Mouse (Mus musculus) lung, embryonic 15.5 days (tissue): ENCODE data around the gene Rps3. TPM values are rescaled to one million over a fixed set of nuclear protein-coding genes. Genes with fewer than 3 reads are reported as not detected.

Experiments used
- ATAC-seq: fragments of 200-750 bp; cut with Nextera tagmentation; 2 replicates; pipeline ENCODE4 v1.8.0; 2017; ENCODE audit warnings: moderate number of reproducible peaks, borderline replicate concordance; ENCODE audit not compliant: low FRiP score, low TSS enrichment; ENCODE audit errors: extremely low read depth
- H3K27ac ChIP-seq: fragments of 300-500 bp; sonication (generic); 2 replicates; pipeline ENCODE4 v1.5.1; 2015; ENCODE audit warnings: moderate library complexity, mild to moderate bottlenecking, inconsistent platforms
- H3K27me3 ChIP-seq: fragments of 300-500 bp; sonication (generic); 2 replicates; pipeline ENCODE4 v1.6.1; 2015; ENCODE audit warnings: inconsistent platforms
- H3K36me3 ChIP-seq: fragments of 300-500 bp; sonication (generic); 2 replicates; pipeline ENCODE4 v1.6.1; 2015; ENCODE audit warnings: inconsistent platforms
- H3K4me1 ChIP-seq: fragments of 300-500 bp; sonication (generic); 2 replicates; pipeline ENCODE4 v1.6.1; 2015; ENCODE audit warnings: inconsistent platforms
- H3K4me2 ChIP-seq: fragments of 300-500 bp; sonication (generic); 2 replicates; pipeline ENCODE4 v1.6.1; 2015; ENCODE audit warnings: inconsistent platforms, mild to moderate bottlenecking, moderate library complexity
- H3K4me3 ChIP-seq: fragments of 300-500 bp; sonication (generic); 2 replicates; pipeline ENCODE4 v1.5.1; 2015; ENCODE audit warnings: mild to moderate bottlenecking, inconsistent platforms
- H3K9ac ChIP-seq: fragments of 300-500 bp; sonication (generic); 2 replicates; pipeline ENCODE4 v1.6.1; 2015; ENCODE audit warnings: inconsistent platforms
- H3K9me3 ChIP-seq: fragments of 300-500 bp; sonication (generic); 2 replicates; pipeline ENCODE4 v1.6.1; 2016; ENCODE audit warnings: inconsistent platforms
- WGBS: fragments of 180-500 bp; shearing (Covaris S2); methylation state at CpG from one replicate; pipeline ENCODE4 v1.1.7; 2015; 5-methylcytosine and 5-hydroxymethylcytosine counted together
- polyA plus RNA-seq: library from polyadenylated mRNA; unstranded; fragments of >200 nt; fragmentation: Nextera tagmentation; extraction: Ambion mirVana; gene quantifications from 2 replicates; pipeline ENCODE4 v1.2.1, GENCODE M21; 2015

Gene Rps3
- 777 and 836 TPM in 2 replicates for polyA plus RNA-seq

GRCm38 (mm10) chr7:99483271-99483923 lies at the start of gene Rps3:
Gene Rps3 (minus strand): TSS chr7:99483738.
- peaks cover 38% of the 10 kb centered on the region for H3K4me1 ChIP-seq

DNA sequence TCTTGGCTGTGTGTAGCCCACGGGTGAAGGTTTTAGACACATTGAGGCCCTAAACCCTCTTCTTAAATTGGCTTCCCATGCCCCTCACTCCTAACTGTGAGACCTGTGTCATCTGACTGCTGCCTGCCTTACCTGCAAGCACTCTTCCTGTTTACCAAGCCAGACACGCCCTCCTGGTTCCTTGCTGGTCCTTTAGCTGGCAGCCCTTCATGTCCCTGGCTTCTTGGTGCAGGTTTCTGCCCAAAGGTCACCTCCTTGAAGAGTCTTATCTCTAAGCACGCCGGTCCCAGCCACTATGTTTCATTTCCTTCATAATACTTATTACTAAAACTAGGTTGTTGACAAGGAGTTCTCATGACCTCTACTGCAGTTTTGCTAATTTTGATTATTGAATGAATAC lies 49.0 kb upstream of the Rps3 start:
- Histone ChIP-seq H3K4me1 (peaks cover 25% of the 10 kb centered on the region), H3K4me3 (no peak overlapping the region), H3K27me3 (no peaks in the 10 kb centered on the region), H3K9ac (no peak overlapping the region), H3K36me3 (no peaks in the 10 kb centered on the region), H3K4me2 (no peak overlapping the region), H3K9me3 (no peaks in the 10 kb centered on the region), H3K27ac (no peak overlapping the region)
- ATAC-seq: no peak
- WGBS: 56% methylated on average over 4 of the region's 4 CpGs

More at GRCm38 (mm10) chr7:99483271-99483923, at the start of gene Rps3:
- Histone ChIP-seq H3K4me3 (peak within 1 kb of the TSS; percentile 75), H3K4me2 (peak within 1 kb of the TSS; percentile 84), H3K9ac (peak within 1 kb of the TSS; percentile 82), H3K9me3 (no peaks in the 10 kb centered on the region), H3K27ac (peak within 1 kb of the TSS; percentile 68), H3K36me3 (peaks cover 40% of the 10 kb centered on the region), H3K27me3 (no peaks in the 10 kb centered on the region)
- under 1% methylated on average over 45 of the region's 45 CpGs for WGBS
- ATAC-seq: peak; percentile 93

DNA sequence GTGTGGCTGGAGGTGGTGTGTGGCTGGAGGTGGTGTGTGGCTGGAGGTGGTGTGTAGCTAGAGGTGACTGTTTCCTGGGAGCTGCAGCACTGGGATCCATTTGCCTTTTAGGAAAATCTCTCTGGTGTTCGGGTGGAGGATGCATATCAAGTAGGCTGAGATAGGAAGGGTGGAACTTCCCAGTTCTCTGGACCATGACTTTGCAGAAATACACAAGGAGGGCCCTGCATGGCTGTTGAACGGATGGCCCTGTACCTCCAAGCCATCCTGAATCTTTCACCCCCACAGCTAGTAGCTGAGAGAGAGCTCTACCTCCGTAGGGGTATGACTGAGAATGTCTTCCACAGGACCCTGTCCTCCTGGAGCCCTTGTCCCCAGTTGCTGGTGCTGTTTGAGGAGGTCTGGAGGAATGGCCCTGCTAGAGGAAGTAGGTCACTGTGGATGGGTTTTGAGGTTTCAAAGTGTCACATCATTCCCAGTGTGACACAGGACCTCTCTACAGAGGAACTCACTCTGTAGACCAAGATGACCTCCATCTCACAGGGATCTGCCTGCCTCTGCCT lies 48.0 kb upstream of the Rps3 start:
- Histone ChIP-seq H3K9me3 (no peaks in the 10 kb centered on the region), H3K4me3 (no peak overlapping the region), H3K36me3 (no peaks in the 10 kb centered on the region), H3K4me2 (no peak overlapping the region), H3K4me1 (peaks cover 14% of the 10 kb centered on the region), H3K9ac (no peak overlapping the region), H3K27me3 (no peaks in the 10 kb centered on the region), H3K27ac (no peak overlapping the region)
- WGBS: 76% methylated on average over 3 of the region's 3 CpGs
- no peak for ATAC-seq

GRCm38 (mm10) chr7:99529410-99529809 lies 45.9 kb upstream of the Rps3 start:
- no peak overlapping the region for H3K4me2 ChIP-seq
- H3K27ac ChIP-seq: no peak overlapping the region

DNA sequence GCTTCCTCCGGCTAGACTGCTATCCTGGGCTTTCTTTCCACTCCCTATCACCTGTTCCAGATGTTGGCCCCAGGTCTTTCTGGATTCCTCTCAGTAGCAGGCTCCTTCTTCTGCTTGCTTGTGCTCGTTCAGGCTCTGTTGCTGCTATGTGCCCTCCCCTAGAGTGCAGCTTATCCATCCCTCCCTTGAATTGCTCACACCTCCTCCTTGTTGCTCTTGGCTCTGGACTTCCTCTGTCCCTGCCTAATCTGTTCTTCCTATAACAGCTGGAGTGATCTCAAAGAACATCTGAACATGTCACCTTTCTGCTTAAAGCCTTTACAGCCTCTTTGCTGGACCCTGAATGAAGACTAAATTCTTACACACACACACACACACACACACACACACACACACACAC lies 45.0 kb upstream of the Rps3 start:
- peaks cover 10% of the 10 kb centered on the region for H3K4me1 ChIP-seq
- no peaks in the 10 kb centered on the region for H3K9me3 ChIP-seq
- H3K36me3 ChIP-seq: no peaks in the 10 kb centered on the region
- H3K27ac ChIP-seq: no peak overlapping the region
- no peaks in the 10 kb centered on the region for H3K27me3 ChIP-seq
- no peak overlapping the region for H3K9ac ChIP-seq
- no peak for ATAC-seq
- H3K4me2 ChIP-seq: no peak overlapping the region
- no peak overlapping the region for H3K4me3 ChIP-seq
- 44% methylated on average over 2 of the region's 2 CpGs for WGBS

More at GRCm38 (mm10) chr7:99529410-99529809, 45.9 kb upstream of the Rps3 start:
- no peak overlapping the region for H3K9ac ChIP-seq
- H3K9me3 ChIP-seq: no peaks in the 10 kb centered on the region
- no peak for ATAC-seq
- peaks cover 3% of the 10 kb centered on the region; the same call in 1 of the 2 replicates for H3K4me1 ChIP-seq
- H3K4me3 ChIP-seq: no peak overlapping the region
- H3K27me3 ChIP-seq: no peaks in the 10 kb centered on the region
- no peaks in the 10 kb centered on the region for H3K36me3 ChIP-seq
- 41% methylated on average over 5 of the region's 5 CpGs for WGBS

DNA sequence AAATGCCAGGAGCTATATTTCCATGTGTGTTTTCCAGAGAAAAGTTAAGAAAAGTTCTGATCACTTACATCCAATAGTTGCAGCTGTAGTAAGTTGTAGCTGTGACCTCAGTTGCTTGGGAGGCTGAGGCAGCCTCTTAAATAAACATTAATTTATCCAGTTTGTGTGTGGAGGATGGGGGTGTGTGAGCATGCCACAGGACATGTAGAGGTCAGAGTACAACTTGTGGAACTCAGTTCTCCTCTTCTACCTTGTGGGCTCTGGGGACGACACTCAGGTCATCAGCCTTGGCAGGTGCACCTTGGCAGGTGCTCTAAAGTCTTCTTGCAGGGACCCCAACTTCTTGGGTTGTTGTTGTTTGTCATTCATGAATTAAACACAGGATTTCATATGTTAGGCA lies 40.3 kb upstream of the Rps3 start:
- no peak; the same call in 1 of the 2 replicates for ATAC-seq
- H3K36me3 ChIP-seq: no peaks in the 10 kb centered on the region
- WGBS: 64% methylated on average over 1 of the region's 1 CpGs
- no peaks in the 10 kb centered on the region for H3K9me3 ChIP-seq
- no peak overlapping the region for H3K4me3 ChIP-seq
- peaks cover 21% of the 10 kb centered on the region for H3K4me1 ChIP-seq
- H3K27ac ChIP-seq: peak overlapping the region; percentile 66
- no peaks in the 10 kb centered on the region for H3K27me3 ChIP-seq
- H3K4me2 ChIP-seq: no peak overlapping the region; the same call in 1 of the 2 replicates
- H3K9ac ChIP-seq: no peak overlapping the region

DNA sequence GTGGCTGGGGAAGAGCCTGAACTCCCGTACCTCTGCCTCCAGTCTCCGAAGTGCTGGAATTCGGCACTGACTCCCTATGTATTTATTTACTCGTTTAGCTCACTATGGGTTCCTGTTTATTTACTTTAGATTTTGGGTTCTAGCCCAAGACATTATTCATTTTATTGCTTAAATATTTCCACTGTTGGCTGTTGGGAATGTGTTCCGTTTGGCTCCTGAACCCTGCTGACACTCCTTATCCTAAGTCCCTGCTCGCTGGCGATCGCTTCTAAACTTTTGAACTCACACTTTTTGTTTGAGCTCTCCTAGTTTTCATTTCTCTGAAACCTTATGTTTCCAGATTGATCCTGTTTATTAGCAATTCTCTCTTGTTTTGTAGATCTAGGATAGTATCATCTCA lies 39.6 kb upstream of the Rps3 start:
- no peaks in the 10 kb centered on the region for H3K36me3 ChIP-seq
- peak; percentile 87; the same call in 1 of the 2 replicates for ATAC-seq
- H3K9ac ChIP-seq: no peak overlapping the region
- peak overlapping the region; percentile 2; the same call in 1 of the 2 replicates for H3K4me2 ChIP-seq
- WGBS: 21% methylated on average over 8 of the region's 8 CpGs
- no peak overlapping the region for H3K4me3 ChIP-seq
- H3K9me3 ChIP-seq: no peaks in the 10 kb centered on the region
- H3K4me1 ChIP-seq: peaks cover 21% of the 10 kb centered on the region
- no peaks in the 10 kb centered on the region for H3K27me3 ChIP-seq
- H3K27ac ChIP-seq: peak overlapping the region; percentile 66

GRCm38 (mm10) chr7:99518954-99519644 lies 35.6 kb upstream of the Rps3 start:
- Histone ChIP-seq H3K4me3 (no peak overlapping the region), H3K27ac (peak overlapping the region; percentile 62), H3K9ac (no peak overlapping the region), H3K4me1 (peaks cover 17% of the 10 kb centered on the region), H3K4me2 (no peak overlapping the region), H3K27me3 (no peaks in the 10 kb centered on the region), H3K36me3 (no peaks in the 10 kb centered on the region), H3K9me3 (no peaks in the 10 kb centered on the region)
- ATAC-seq: no peak
- 38% methylated on average over 4 of the region's 4 CpGs for WGBS

DNA sequence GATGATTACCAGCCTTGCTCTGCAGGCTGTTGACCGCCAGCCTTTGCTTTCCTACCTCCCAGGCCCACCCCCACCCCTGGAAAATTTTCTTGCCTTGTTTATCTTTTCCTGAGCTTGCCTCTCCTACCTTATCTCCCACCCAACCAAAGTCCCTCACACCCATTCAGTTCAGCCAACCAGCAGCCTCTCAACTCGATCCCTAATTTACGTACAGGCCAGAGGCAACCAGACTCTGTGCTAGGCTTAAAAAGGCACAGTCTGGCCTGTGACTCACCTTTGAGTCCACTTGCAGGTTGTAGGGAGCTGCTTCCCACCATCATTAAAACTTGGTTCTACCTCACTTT lies 33.2 kb upstream of the Rps3 start:
- H3K27ac ChIP-seq: no peak overlapping the region
- WGBS: 58% methylated on average over 3 of the region's 3 CpGs
- H3K27me3 ChIP-seq: no peaks in the 10 kb centered on the region
- no peak overlapping the region for H3K4me2 ChIP-seq
- no peaks in the 10 kb centered on the region for H3K9me3 ChIP-seq
- H3K4me1 ChIP-seq: peaks cover 10% of the 10 kb centered on the region
- H3K4me3 ChIP-seq: no peak overlapping the region
- H3K9ac ChIP-seq: no peak overlapping the region
- no peaks in the 10 kb centered on the region for H3K36me3 ChIP-seq
- ATAC-seq: no peak

DNA sequence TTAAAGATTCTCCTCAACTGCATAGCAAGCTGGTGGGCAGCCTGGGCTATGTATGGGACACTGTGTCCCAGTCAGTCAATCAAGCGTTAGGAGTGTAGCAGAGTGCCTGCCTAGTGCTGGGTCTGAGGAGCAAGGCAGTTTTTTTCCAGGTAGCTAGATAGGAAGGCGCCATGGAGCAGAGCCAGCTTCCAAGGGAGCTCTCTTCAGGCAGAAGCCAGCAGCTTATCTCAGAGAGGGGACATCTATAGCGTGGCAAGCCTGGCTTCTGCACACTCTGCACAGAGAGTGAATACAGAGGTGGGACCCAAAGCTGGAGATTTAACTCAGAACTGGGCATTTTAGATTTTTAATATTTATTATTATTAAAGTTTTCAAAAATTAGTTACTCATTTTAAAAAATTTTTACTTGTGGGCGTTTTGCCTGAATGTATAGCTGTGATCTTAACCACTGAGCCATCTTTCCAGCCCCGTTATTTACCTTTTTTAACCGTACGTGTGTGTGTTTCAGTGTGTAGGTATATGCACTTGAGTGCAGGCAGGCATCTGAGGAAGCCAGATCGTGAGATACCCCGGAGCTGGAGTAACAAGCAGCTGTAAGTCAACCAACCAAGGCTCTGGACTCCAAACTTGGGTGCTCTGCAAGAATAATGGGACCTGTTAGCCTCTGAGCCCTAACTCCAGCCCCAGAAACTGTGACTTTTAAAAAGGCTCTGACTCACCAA lies 32.7 kb upstream of the Rps3 start:
- Histone ChIP-seq H3K27me3 (no peaks in the 10 kb centered on the region), H3K27ac (no peak overlapping the region), H3K4me2 (no peak overlapping the region), H3K4me1 (peaks cover 10% of the 10 kb centered on the region), H3K36me3 (no peaks in the 10 kb centered on the region), H3K9ac (no peak overlapping the region), H3K4me3 (no peak overlapping the region), H3K9me3 (no peaks in the 10 kb centered on the region)
- WGBS: 64% methylated on average over 9 of the region's 9 CpGs
- ATAC-seq: no peak

DNA sequence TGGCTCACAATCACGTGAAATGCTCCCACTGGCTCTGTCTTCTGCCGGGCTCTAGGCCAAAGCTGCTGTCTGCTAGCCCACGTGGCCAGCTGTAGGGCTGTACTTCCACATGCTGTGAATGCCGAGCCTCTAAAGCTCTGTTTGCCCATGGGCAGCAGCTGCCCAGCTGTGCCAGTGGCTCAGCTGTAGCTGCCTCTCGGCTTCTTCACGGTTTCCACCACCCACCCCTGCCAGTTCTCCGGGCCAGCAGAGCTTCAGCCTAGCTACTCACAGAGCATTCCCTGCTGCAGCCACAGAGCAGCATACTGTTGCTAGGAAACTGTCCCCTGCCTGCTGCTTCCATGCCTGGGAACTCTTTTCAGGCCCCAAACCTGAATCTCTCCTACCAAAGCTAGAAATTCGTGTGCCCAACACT lies 26.6 kb upstream of the Rps3 start:
- no peaks in the 10 kb centered on the region for H3K36me3 ChIP-seq
- H3K4me3 ChIP-seq: no peak overlapping the region
- H3K9ac ChIP-seq: no peak overlapping the region
- no peaks in the 10 kb centered on the region for H3K27me3 ChIP-seq
- peaks cover 7% of the 10 kb centered on the region for H3K4me1 ChIP-seq
- WGBS: 8% methylated on average over 8 of the region's 8 CpGs
- H3K4me2 ChIP-seq: no peak overlapping the region
- no peak overlapping the region for H3K27ac ChIP-seq
- no peaks in the 10 kb centered on the region for H3K9me3 ChIP-seq
- peak; percentile 31; the same call in 1 of the 2 replicates for ATAC-seq
